Mouse (Mus musculus): ENCODE data around the gene 2300002M23Rik.
A peak's percentile ranks its signal among the peaks of the same experiment; 100 is the strongest.

DNA sequence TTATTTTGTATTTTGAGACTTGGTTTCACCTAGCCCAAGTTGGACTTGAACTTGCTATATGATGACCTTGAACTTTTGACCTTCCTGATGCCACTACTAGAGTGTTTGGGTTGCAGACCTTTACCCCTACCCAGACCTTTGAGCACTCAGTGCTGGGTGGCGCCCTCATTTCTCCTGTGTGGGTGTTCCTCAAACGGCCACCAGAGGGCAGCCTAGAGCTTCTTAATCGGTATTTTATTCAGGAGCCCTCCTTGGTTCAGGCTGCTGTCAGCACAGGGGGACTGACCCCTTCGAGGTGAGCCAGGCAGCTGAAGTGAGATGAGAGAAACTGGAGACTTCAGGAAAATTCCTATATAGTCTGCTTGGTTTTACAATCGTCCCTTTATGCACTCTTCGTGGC lies 22.6 kb upstream of the 2300002M23Rik start:
- TF ChIP-seq CTCF (IDR thresholded peaks at IDR 0.05; ENCODE audit: borderline replicate concordance, extremely low read depth, insufficient read depth, insufficient read length) = peak; percentile 81
- TF ChIP-seq POLR2A (IDR thresholded peaks at IDR 0.05; ENCODE audit: borderline replicate concordance, extremely low read depth, insufficient read depth, insufficient read length, poor library complexity, severe bottlenecking) = no peak
